Mouse (Mus musculus): Measurements from ENCODE around the gene Fam32a. TPM values are rescaled to one million over a fixed set of nuclear protein-coding genes. Genes with fewer than 3 reads are reported as not detected.

Gene Fam32a
- total RNA-seq, 2 experiments from 2014 or later: 54.0 to 59.4 TPM

- DNase-seq (ENCODE audit: extremely low spot score in 1 of 2, low spot score in 2 of 2): peak in 1 of 2 experiments; percentile 42
- intact Hi-C loops (cut with DNase I): loop anchor here (5.0 kb wide), 1 partner anchor 45 kb away; no protein-coding TSS in a partner anchor
Observed at GRCm38 (mm10) chr8:72222656-72223055, 3.1 kb downstream of the Fam32a start.

GRCm38 (mm10) chr8:72239499-72240402 is 20.2 kb downstream of the Fam32a start, which contains the start of gene Ap1m1:
Ap1m1 (plus strand) TSS chr8:72240018.
- peak; percentile 98 to 99 for DNase-seq (ENCODE audit: extremely low spot score in 1 of 2, low spot score in 2 of 2)
- intact Hi-C loops (cut with DNase I): loop anchor here (5.0 kb wide), 1 partner anchor 62 kb away; no protein-coding TSS in a partner anchor

GRCm38 (mm10) chr8:72240403-72240763 is 20.9 kb downstream of the Fam32a start:
- intact Hi-C loops (cut with DNase I): loop anchor here (5.0 kb wide), 1 partner anchor 63 kb away; no protein-coding TSS in a partner anchor
- no peak for DNase-seq (ENCODE audit: extremely low spot score in 1 of 2, low spot score in 2 of 2)

- intact Hi-C loops (cut with DNase I): loop anchor here (5.0 kb wide), 1 partner anchor 64 kb away; no protein-coding TSS in a partner anchor
- peak in 1 of 2 experiments; percentile 50 for DNase-seq (ENCODE audit: extremely low spot score in 1 of 2, low spot score in 2 of 2)
Observed at GRCm38 (mm10) chr8:72240951-72241350, 21.4 kb downstream of the Fam32a start.

GRCm38 (mm10) chr8:72242226-72242625 is 22.7 kb downstream of the Fam32a start:
- intact Hi-C loops (cut with DNase I): loop anchor here (5.0 kb wide), 1 partner anchor 65 kb away; no protein-coding TSS in a partner anchor
- DNase-seq (ENCODE audit: extremely low spot score in 1 of 2, low spot score in 2 of 2): no peak

- intact Hi-C loops (cut with DNase I): loop anchor here (5.0 kb wide), 1 partner anchor 67 kb away; no protein-coding TSS in a partner anchor
- no peak for DNase-seq (ENCODE audit: extremely low spot score in 1 of 2, low spot score in 2 of 2)
Observed at GRCm38 (mm10) chr8:72244610-72245009, 25.1 kb downstream of the Fam32a start.

GRCm38 (mm10) chr8:72257171-72257901 is 37.8 kb downstream of the Fam32a start:
- intact Hi-C loops (cut with DNase I): loop anchor here (5.0 kb wide), 1 partner anchor 80 kb away; no protein-coding TSS in a partner anchor
- peak in 1 of 2 experiments; percentile 71 for DNase-seq (ENCODE audit: extremely low spot score in 1 of 2, low spot score in 2 of 2)

- intact Hi-C loops (cut with DNase I): loop anchor here (5.0 kb wide), 1 partner anchor 81 kb away; no protein-coding TSS in a partner anchor
- DNase-seq (ENCODE audit: extremely low spot score in 1 of 2, low spot score in 2 of 2): no peak
Observed at GRCm38 (mm10) chr8:72257902-72258238, 38.3 kb downstream of the Fam32a start.

GRCm38 (mm10) chr8:72259862-72260261 is 40.3 kb downstream of the Fam32a start:
- intact Hi-C loops (cut with DNase I): loop anchor here (5.0 kb wide), 2 partner anchors 83 to 107 kb away; no protein-coding TSS in a partner anchor
- DNase-seq (ENCODE audit: extremely low spot score in 1 of 2, low spot score in 2 of 2): no peak

GRCm38 (mm10) chr8:72260585-72260984 is 41.1 kb downstream of the Fam32a start:
- intact Hi-C loops (cut with DNase I): loop anchor here (5.0 kb wide), 1 partner anchor 107 kb away; no protein-coding TSS in a partner anchor
- DNase-seq (ENCODE audit: extremely low spot score in 1 of 2, low spot score in 2 of 2): no peak

GRCm38 (mm10) chr8:72261019-72261418 is 41.5 kb downstream of the Fam32a start:
- intact Hi-C loops (cut with DNase I): loop anchor here (5.0 kb wide), 1 partner anchor 106 kb away; no protein-coding TSS in a partner anchor
- DNase-seq (ENCODE audit: extremely low spot score in 1 of 2, low spot score in 2 of 2): peak in 1 of 2 experiments; percentile 69

- intact Hi-C loops (cut with DNase I): loop anchor here (5.0 kb wide), 1 partner anchor 106 kb away; no protein-coding TSS in a partner anchor
Observed at GRCm38 (mm10) chr8:72261431-72261830, 41.9 kb downstream of the Fam32a start.

GRCm38 (mm10) chr8:72261872-72262271 is 42.3 kb downstream of the Fam32a start:
- no peak for DNase-seq (ENCODE audit: extremely low spot score in 1 of 2, low spot score in 2 of 2)
- intact Hi-C loops (cut with DNase I): loop anchor here (5.0 kb wide), 1 partner anchor 105 kb away; no protein-coding TSS in a partner anchor

More at GRCm38 (mm10) chr8:72261431-72261830, 41.9 kb downstream of the Fam32a start:
- no peak for DNase-seq (ENCODE audit: extremely low spot score in 1 of 2, low spot score in 2 of 2)

- intact Hi-C loops (cut with DNase I): loop anchor here (5.0 kb wide), 1 partner anchor 105 kb away; no protein-coding TSS in a partner anchor
Observed at GRCm38 (mm10) chr8:72262756-72263155, 43.2 kb downstream of the Fam32a start.

GRCm38 (mm10) chr8:72263451-72263850 is 43.9 kb downstream of the Fam32a start:
- DNase-seq (ENCODE audit: extremely low spot score in 1 of 2, low spot score in 2 of 2): no peak
- intact Hi-C loops (cut with DNase I): loop anchor here (5.0 kb wide), 1 partner anchor 104 kb away; no protein-coding TSS in a partner anchor

More at GRCm38 (mm10) chr8:72262756-72263155, 43.2 kb downstream of the Fam32a start:
- DNase-seq (ENCODE audit: extremely low spot score in 1 of 2, low spot score in 2 of 2): no peak

GRCm38 (mm10) chr8:72265342-72265741 is 45.8 kb downstream of the Fam32a start:
- intact Hi-C loops (cut with DNase I): no loop called here
- peak in 1 of 2 experiments; percentile 83 for DNase-seq (ENCODE audit: extremely low spot score in 1 of 2, low spot score in 2 of 2)

GRCm38 (mm10) chr8:72266671-72267070 is 47.1 kb downstream of the Fam32a start:
- DNase-seq (ENCODE audit: extremely low spot score in 1 of 2, low spot score in 2 of 2): no peak
- intact Hi-C loops (cut with DNase I): no loop called here

GRCm38 (mm10) chr8:72267106-72267505 is 47.6 kb downstream of the Fam32a start:
- intact Hi-C loops (cut with DNase I): no loop called here
- DNase-seq (ENCODE audit: extremely low spot score in 1 of 2, low spot score in 2 of 2): no peak

All from left cerebral cortex, postnatal 10 days (tissue).